Mouse (Mus musculus) 3T3-L1 (cell line): Measurements from ENCODE around the gene Olfr60.

Source experiments
- DNase-seq: peaks from one replicate; pipeline ENCODE4 v3.0.0-alpha.2; 2015; ENCODE audit warnings: low read depth, low spot score

The Olfr60 gene

GRCm38 (mm10) chr7:140361571-140361970 lies at the start of gene Olfr60:
TSS of gene Olfr60 (minus strand) at chr7:140361671.
- no peak for DNase-seq

DNA sequence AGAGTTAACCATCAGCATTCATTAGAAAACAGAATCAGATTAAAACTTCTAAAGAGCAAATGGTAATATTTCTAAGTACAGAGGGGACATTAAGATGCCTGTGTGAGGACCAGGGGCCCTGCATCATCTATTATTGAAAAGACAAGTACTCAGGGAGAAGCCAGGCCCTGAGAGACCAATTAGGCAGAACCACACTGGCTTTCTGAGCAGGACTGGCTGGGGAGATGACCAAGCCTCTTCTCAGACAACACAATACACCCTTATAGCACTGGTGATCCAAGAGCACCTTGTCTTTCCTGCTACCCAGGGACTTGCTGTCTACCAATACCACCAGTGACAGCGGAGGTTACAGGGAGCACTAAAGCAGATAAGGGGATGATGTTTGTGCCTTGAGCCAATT lies 41.3 kb upstream of the Olfr60 start, which contains the start of gene Olfr531:
Olfr531 (minus strand) TSS at position 101 of the 400 bp plus-strand sequence.
- DNase-seq = no peak

DNA sequence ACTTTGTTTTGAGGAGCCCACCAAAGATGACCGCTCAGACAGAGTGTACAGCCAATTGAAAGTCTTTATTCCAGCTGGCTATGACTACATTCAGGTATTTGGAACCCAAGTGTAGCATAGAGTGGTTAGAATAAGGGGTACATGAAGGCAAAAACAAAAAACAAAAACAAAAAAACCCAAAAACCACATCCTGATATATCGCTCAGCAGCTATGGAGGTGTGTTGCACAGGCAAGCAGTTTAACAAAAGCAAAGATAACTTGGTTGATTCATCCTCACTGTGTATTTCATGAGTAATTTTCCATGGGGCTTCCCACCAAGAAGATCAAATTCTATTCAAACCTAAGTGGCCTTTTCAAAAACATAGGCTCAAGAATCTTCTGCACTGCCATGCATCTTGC lies 15.4 kb upstream of the Olfr60 start:
- DNase-seq = no peak

- no peak for DNase-seq
These were observed 14.8 kb upstream of the Olfr60 start, which contains the start of gene Olfr530 for GRCm38 (mm10) chr7:140376231-140376630. TSS of gene Olfr530 (minus strand) at chr7:140376331.

DNA sequence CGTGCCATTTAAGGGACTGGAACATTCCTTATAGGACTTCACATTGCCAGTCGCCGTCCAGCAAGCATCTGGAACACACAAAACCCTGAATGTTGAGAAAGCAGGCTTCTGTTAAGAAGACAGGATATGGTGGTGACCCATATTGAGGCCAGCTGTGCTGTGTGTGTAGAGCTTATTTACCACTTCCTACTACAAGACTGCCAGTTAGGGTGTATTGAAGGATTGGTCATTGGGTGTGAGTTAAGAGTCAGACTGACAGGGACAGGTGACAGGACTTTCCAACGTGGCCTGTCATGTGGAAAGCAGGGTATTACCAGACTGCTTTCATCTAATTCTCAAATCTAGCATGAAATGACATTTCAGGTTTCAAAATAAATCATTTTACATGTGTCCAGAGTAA lies 12.8 kb upstream of the Olfr60 start:
- no peak for DNase-seq

DNA sequence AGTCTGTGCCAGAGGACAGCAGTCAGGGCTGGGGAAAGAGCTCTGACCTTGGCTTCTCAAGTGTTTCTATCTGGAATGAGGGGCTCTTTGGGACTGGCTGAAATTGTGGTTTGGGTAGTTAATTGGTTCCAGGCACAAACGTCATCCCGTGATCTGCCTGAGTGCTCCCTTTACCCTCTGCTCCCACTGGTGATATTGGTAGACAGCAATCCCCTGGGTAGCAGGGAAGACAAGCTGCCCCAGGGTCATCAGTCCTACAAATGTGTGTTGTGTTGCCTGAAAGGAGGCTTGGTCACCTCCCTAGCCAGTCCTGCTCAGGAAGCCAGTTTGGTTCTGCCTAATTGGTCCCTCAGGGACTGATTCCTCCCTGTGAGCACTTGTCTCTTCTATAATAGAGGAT lies 27.8 kb downstream of the Olfr60 start, which contains the start of gene Olfr527:
Olfr527 (plus strand) TSS at position 301 of the 400 bp plus-strand sequence.
- DNase-seq = no peak

DNA sequence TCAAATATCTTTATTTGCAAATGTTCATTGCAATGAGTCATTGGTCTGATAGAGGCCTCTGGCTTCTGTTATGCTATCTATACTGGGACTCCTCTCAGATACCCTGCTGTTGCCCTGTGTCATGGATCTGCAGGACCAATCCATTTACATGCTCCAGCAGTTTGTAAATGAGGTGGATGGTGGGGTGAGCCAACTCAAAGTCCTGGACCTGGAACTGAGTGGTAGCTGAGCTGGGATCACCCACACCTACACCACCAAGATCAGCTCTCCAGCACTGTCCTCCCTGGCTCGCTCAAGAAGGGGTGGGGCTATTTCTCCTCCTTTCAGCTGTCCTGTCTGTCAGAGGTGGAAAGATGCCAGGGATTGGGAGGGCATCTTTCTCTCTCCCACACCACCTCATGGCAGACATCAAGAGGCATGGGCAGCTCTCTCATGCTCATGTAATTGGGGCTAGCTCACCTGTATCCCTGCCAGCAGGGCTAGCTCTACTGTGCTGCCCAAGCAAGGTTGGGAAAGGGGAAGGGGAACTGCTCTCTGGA lies 31.6 kb downstream of the Olfr60 start:
- DNase-seq = no peak

GRCm38 (mm10) chr7:140321135-140321534 lies 40.3 kb downstream of the Olfr60 start:
- DNase-seq = no peak

GRCm38 (mm10) chr7:140320558-140320957 lies 40.9 kb downstream of the Olfr60 start, which contains the start of gene Olfr525:
TSS of gene Olfr525 (plus strand) at chr7:140320858.
- DNase-seq = no peak

GRCm38 (mm10) chr7:140319861-140320385 lies 41.5 kb downstream of the Olfr60 start:
- DNase-seq = no peak

DNA sequence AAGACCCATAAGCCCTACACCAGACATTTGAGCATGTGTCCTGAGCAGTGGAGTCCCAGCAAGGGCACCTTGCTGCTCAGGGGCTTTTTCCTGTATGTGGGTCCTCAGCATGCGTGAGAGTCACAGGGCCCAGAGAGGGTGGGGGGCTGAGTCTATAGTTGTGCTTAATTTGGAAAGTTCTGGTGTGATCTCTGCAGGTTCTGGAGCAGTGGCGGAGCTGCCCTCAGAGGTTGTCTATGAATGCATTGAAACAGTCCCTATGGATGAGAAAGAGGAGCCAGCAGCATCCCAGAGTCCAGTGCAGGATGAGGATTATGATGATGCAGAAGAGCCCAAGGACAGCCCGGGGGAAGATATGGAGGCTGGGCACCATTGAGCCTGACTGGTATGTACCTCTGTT lies 62.1 kb downstream of the Olfr60 start:
- no peak for DNase-seq

DNA sequence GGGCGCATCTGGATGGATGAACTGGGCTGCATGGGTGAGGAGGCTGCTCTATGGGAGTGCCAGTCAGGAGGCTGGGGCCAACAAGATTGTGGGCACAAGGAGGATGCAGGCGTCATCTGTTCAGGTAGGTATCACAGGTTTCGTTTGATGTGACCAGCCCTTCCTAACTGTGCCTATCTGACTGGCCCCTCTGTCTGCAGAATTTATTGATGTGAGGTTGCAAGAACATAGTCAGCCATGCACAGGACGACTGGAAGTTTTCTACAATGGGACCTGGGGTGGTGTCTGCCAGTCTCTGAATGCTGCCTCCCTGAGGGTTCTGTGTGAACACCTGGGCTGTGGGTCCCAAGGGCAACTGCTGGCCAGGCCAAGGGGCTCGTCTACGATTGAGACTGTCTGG lies 64.6 kb downstream of the Olfr60 start:
- no peak for DNase-seq

DNA sequence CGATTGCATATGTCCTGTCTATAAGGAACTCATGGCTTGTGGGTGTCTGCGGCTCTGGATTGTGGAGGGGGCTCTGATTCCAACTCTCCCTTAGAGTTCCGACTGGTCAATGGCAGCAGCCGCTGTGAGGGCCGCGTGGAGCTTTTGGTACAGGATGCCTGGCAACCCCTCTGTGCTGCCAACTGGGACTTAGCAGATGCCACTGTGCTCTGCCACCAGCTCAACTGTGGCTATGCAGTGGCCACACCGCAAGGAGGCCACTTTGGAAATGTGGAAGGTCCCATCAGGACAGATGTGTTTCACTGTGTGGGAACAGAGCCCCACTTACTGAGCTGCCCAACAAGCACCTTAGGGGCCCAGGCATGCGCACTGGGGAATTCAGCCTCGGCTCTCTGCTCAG lies 65.7 kb downstream of the Olfr60 start:
- no peak for DNase-seq
